Mouse (Mus musculus): ENCODE measurements around the gene H2afv. TPM values are rescaled to one million over a fixed set of nuclear protein-coding genes. Genes with fewer than 3 reads are reported as not detected.
A peak's percentile ranks its signal among the peaks of the same experiment; 100 is the strongest.
"Not testable (repeated sequence)": the region's sequence is repeated elsewhere in the genome, so short reads cannot be mapped to it uniquely, and the experiment has no call there.

H2afv gene
- polyA plus RNA-seq, 1 experiment from 2014 or later, result 656 TPM

GRCm38 (mm10) chr11:6465122-6465521 lies 20.9 kb upstream of the H2afv start:
- Histone ChIP-seq H3K27ac (no peak overlapping the region), H3K4me3 (no peak overlapping the region), H3K36me3 (peaks cover 31% of the 10 kb centered on the region), H3K4me2 (no peak overlapping the region), H3K9ac (no peak overlapping the region), H3K27me3 (no peaks in the 10 kb centered on the region), H3K9me3 (no peaks in the 10 kb centered on the region), H3K4me1 (peaks cover 9% of the 10 kb centered on the region)
- 37% methylated on average over 4 of the region's 4 CpGs for WGBS
- ATAC-seq (ENCODE audit: insufficient number of reproducible peaks, insufficient read depth, low FRiP score, low TSS enrichment, low read depth), result no peak

GRCm38 (mm10) chr11:6463159-6463837 lies 19.1 kb upstream of the H2afv start:
- Histone ChIP-seq H3K4me3 (no peak overlapping the region), H3K9ac (no peak overlapping the region), H3K9me3 (no peaks in the 10 kb centered on the region), H3K27me3 (no peaks in the 10 kb centered on the region), H3K27ac (no peak overlapping the region), H3K36me3 (peaks cover 27% of the 10 kb centered on the region), H3K4me2 (no peak overlapping the region), H3K4me1 (no peaks in the 10 kb centered on the region)
- WGBS, result 90% methylated on average over 6 of the region's 6 CpGs
- ATAC-seq (ENCODE audit: insufficient number of reproducible peaks, insufficient read depth, low FRiP score, low TSS enrichment, low read depth), result no peak

GRCm38 (mm10) chr11:6456083-6456482 lies 11.8 kb upstream of the H2afv start:
- H3K9me3 ChIP-seq, result no peaks in the 10 kb centered on the region
- 79% methylated on average over 6 of the region's 6 CpGs for WGBS
- no peak for ATAC-seq (ENCODE audit: insufficient number of reproducible peaks, insufficient read depth, low FRiP score, low TSS enrichment, low read depth)
- H3K4me3 ChIP-seq, result no peak overlapping the region
- H3K27me3 ChIP-seq, result no peaks in the 10 kb centered on the region
- H3K4me1 ChIP-seq, result no peaks in the 10 kb centered on the region
- H3K36me3 ChIP-seq, result no peaks in the 10 kb centered on the region
- H3K4me2 ChIP-seq, result no peak overlapping the region
- no peak overlapping the region for H3K27ac ChIP-seq
- no peak overlapping the region for H3K9ac ChIP-seq

- 91% methylated on average over 5 of the region's 5 CpGs for WGBS
- not testable (repeated sequence) for H3K9me3 ChIP-seq; H3K27ac ChIP-seq; ATAC-seq (ENCODE audit: insufficient number of reproducible peaks, insufficient read depth, low FRiP score, low TSS enrichment, low read depth); H3K36me3 ChIP-seq; H3K27me3 ChIP-seq; H3K9ac ChIP-seq; H3K4me2 ChIP-seq; H3K4me1 ChIP-seq; H3K4me3 ChIP-seq
Observed at GRCm38 (mm10) chr11:6448155-6448554, 3.9 kb upstream of the H2afv start.

GRCm38 (mm10) chr11:6447493-6447892 lies 3.2 kb upstream of the H2afv start:
- Histone ChIP-seq H3K36me3 (no peaks in the 10 kb centered on the region), H3K4me1 (peaks cover 7% of the 10 kb centered on the region), H3K4me3 (no peak overlapping the region), H3K9me3 (no peaks in the 10 kb centered on the region), H3K9ac (no peak overlapping the region), H3K4me2 (no peak overlapping the region), H3K27me3 (no peaks in the 10 kb centered on the region), H3K27ac (no peak overlapping the region)
- no peak for ATAC-seq (ENCODE audit: insufficient number of reproducible peaks, insufficient read depth, low FRiP score, low TSS enrichment, low read depth)
- 89% methylated on average over 4 of the region's 4 CpGs for WGBS

GRCm38 (mm10) chr11:6445951-6446350 lies 1.7 kb upstream of the H2afv start:
- Histone ChIP-seq H3K4me2 (no peak overlapping the region), H3K27me3 (no peaks in the 10 kb centered on the region), H3K4me1 (peaks cover 7% of the 10 kb centered on the region), H3K9me3 (no peaks in the 10 kb centered on the region; the same call in 1 of the 2 replicates), H3K9ac (no peak overlapping the region), H3K4me3 (no peak overlapping the region), H3K36me3 (peaks cover 6% of the 10 kb centered on the region), H3K27ac (no peak overlapping the region)
- no peak for ATAC-seq (ENCODE audit: insufficient number of reproducible peaks, insufficient read depth, low FRiP score, low TSS enrichment, low read depth)
- WGBS, result 89% methylated on average over 7 of the region's 7 CpGs

- Histone ChIP-seq H3K36me3 (peaks cover 9% of the 10 kb centered on the region), H3K27ac (peak overlapping the region; percentile 84; the same call in 1 of the 2 replicates), H3K9me3 (no peaks in the 10 kb centered on the region; the same call in 1 of the 2 replicates), H3K4me3 (no peak overlapping the region), H3K9ac (no peak overlapping the region), H3K4me2 (peak overlapping the region; percentile 62; the same call in 1 of the 2 replicates), H3K4me1 (peaks cover 7% of the 10 kb centered on the region), H3K27me3 (no peaks in the 10 kb centered on the region)
- no peak for ATAC-seq (ENCODE audit: insufficient number of reproducible peaks, insufficient read depth, low FRiP score, low TSS enrichment, low read depth)
- 85% methylated on average over 4 of the region's 4 CpGs for WGBS
Observed at GRCm38 (mm10) chr11:6445441-6445840, 1.2 kb upstream of the H2afv start.

GRCm38 (mm10) chr11:6443727-6444076 lies 541 bp downstream of the H2afv start:
- Histone ChIP-seq H3K9ac (peak overlapping the region; percentile 86), H3K27me3 (no peaks in the 10 kb centered on the region), H3K4me2 (peak overlapping the region; percentile 71)

GRCm38 (mm10) chr11:6443102-6443501 lies 1.1 kb downstream of the H2afv start:
- Histone ChIP-seq H3K4me2 (peak overlapping the region; percentile 71), H3K27me3 (no peaks in the 10 kb centered on the region), H3K4me1 (peaks cover 7% of the 10 kb centered on the region), H3K27ac (peak overlapping the region; percentile 94; the same call in 1 of the 2 replicates), H3K36me3 (peaks cover 16% of the 10 kb centered on the region), H3K9me3 (no peaks in the 10 kb centered on the region; the same call in 1 of the 2 replicates), H3K4me3 (peak overlapping the region; percentile 66), H3K9ac (peak overlapping the region; percentile 86)
- WGBS, result 57% methylated on average over 4 of the region's 4 CpGs
- no peak for ATAC-seq (ENCODE audit: insufficient number of reproducible peaks, insufficient read depth, low FRiP score, low TSS enrichment, low read depth)

More at GRCm38 (mm10) chr11:6443727-6444076, 541 bp downstream of the H2afv start:
- peak overlapping the region; percentile 94 for H3K27ac ChIP-seq
- H3K4me1 ChIP-seq, result peaks cover 7% of the 10 kb centered on the region
- WGBS, result under 1% methylated on average over 10 of the region's 10 CpGs
- no peaks in the 10 kb centered on the region; the same call in 1 of the 2 replicates for H3K9me3 ChIP-seq
- ATAC-seq (ENCODE audit: insufficient number of reproducible peaks, insufficient read depth, low FRiP score, low TSS enrichment, low read depth), result no peak
- H3K4me3 ChIP-seq, result peak overlapping the region; percentile 66
- peaks cover 11% of the 10 kb centered on the region for H3K36me3 ChIP-seq

GRCm38 (mm10) chr11:6442566-6442965 lies 1.7 kb downstream of the H2afv start:
- no peak for ATAC-seq (ENCODE audit: insufficient number of reproducible peaks, insufficient read depth, low FRiP score, low TSS enrichment, low read depth)
- Histone ChIP-seq H3K36me3 (peaks cover 22% of the 10 kb centered on the region), H3K9me3 (no peaks in the 10 kb centered on the region; the same call in 1 of the 2 replicates), H3K27ac (no peak overlapping the region), H3K4me2 (peak overlapping the region; percentile 71; the same call in 1 of the 2 replicates), H3K4me1 (peaks cover 7% of the 10 kb centered on the region), H3K4me3 (no peak overlapping the region), H3K27me3 (no peaks in the 10 kb centered on the region), H3K9ac (no peak overlapping the region)
- 98% methylated on average over 4 of the region's 4 CpGs for WGBS

- no peak overlapping the region for H3K4me3 ChIP-seq
- H3K27me3 ChIP-seq, result no peaks in the 10 kb centered on the region
- H3K4me1 ChIP-seq, result peaks cover 7% of the 10 kb centered on the region
- WGBS, result 95% methylated on average over 4 of the region's 4 CpGs
- peaks cover 43% of the 10 kb centered on the region for H3K36me3 ChIP-seq
- no peaks in the 10 kb centered on the region; the same call in 1 of the 2 replicates for H3K9me3 ChIP-seq
- H3K9ac ChIP-seq, result no peak overlapping the region
- no peak for ATAC-seq (ENCODE audit: insufficient number of reproducible peaks, insufficient read depth, low FRiP score, low TSS enrichment, low read depth)
- no peak overlapping the region for H3K27ac ChIP-seq
- no peak overlapping the region for H3K4me2 ChIP-seq
Observed at GRCm38 (mm10) chr11:6440171-6440570, 4.1 kb downstream of the H2afv start.

- H3K4me2 ChIP-seq, result no peak overlapping the region
- no peak overlapping the region for H3K27ac ChIP-seq
- no peak overlapping the region for H3K4me3 ChIP-seq
- H3K27me3 ChIP-seq, result no peaks in the 10 kb centered on the region
- WGBS, result 93% methylated on average over 2 of the region's 2 CpGs
- no peaks in the 10 kb centered on the region; the same call in 1 of the 2 replicates for H3K9me3 ChIP-seq
- no peak for ATAC-seq (ENCODE audit: insufficient number of reproducible peaks, insufficient read depth, low FRiP score, low TSS enrichment, low read depth)
- 0 out of 2 replicates have a peak, but pooled peaks cover 2% of the 10 kb centered on the region for H3K4me1 ChIP-seq
- H3K9ac ChIP-seq, result no peak overlapping the region
- peaks cover 67% of the 10 kb centered on the region for H3K36me3 ChIP-seq
Observed at GRCm38 (mm10) chr11:6437667-6438066, 6.6 kb downstream of the H2afv start.

All from embryonic facial prominence, embryonic 13.5 days (tissue).